Mouse (Mus musculus) monocyte, adult 2 months (primary cell): ENCODE data around the gene Limd1.
A peak's percentile ranks its signal among the peaks of the same experiment; 100 is the strongest.

ENCODE experiments used
- DNase-seq, 2 experiments: peaks; one replicate each; pipeline ENCODE4 v3.0.0; 2022; ENCODE audit warnings: low spot score in 2 of 2, low read depth in 1 of 2

Limd1 gene

DNA sequence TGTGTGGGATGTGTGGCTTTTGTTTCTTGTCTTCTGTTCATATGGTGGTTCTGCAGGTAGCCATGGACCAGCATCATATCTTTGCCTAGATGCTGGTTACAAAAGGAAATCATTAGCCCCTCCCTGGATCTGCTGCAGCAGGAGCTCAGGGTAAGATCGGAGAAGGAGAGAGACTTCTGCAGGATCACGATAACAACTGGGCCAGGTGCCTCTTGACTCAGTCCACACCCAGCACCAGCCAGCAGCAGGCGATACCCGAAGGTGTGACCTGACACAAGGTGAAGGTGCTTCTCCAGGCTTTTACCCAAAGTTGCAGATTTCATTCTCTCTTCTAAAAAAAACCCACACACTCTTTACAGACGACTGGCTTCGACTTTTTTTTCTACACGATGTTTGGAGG lies 2.6 kb downstream of the Limd1 start:
- DNase-seq = no peak

DNA sequence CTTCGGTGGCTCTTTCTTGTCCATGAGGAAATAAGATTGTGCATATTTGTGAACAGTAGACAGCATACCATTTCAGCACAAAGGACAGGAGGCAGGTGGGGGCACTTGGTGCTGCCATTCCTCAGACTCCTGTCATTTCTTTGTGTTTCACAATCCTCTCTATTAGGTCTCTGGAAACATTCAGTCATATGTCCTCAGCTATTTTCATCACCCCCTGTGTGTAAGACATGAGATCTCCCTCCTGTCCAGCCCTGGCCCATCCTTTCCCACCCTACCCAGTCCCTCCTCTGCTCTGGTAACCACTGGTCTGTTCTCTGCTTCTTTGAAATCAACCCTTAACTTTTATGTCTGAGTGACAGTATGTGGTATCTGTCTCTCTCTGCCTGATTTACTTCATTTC lies 5.1 kb downstream of the Limd1 start:
- no peak for DNase-seq

DNA sequence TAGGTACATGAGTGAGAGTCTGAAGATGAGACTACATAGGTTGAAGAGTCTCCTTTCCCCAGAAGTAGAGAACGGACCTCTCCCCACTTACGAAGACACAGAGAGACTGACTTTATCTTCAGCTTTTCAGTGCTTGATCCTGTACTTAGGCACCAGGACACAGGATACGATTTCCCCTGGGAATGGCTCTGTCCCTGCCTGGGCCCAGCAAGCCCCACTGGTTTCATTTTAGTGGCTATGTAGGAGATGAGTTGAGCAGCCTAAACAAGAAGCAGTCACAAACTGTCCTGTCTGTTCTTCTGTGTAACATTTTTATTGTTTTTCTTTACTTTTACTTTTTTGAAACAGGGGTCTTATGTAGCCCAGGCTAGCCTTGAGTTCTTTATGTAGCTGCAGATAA lies 6.3 kb downstream of the Limd1 start:
- DNase-seq = no peak

DNA sequence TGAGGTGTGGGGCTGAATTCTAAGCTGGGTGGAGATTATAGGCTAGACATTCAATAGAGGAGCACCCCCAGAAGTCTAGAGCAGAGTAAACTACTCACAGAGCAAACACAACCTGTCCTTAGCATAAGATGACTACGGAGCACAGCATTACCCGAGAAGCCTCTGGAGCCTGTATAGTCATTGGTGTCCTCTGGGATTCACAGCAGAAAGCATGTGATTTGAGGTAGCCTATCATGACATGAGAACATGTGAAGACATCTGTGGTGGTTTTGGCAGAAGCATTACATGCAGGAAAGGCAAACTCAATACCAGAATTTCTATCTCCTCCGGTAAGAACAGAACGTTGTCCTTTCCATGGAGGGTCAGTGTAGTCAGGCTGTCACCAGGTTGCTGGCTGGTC lies 7.1 kb downstream of the Limd1 start:
- DNase-seq = no peak

DNA sequence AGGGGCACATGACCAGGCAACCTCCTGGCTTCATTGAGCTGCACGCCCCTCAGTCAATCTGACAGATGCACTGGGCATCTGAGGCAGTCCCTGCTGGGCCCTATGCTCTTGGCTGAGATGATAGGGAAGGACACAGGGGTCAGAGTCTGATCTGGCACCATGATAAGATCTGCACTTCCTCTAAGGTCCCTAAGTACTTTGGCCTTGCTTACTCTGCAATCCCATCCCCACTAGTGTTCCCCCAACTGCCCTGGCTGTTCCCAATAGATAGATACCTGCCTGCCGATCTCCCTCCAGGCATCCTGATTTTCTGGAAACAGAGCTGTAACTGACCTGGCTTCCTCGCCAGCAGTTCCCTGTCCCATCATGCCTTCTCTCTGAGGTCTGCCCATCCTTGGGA lies 8.1 kb downstream of the Limd1 start:
- no peak for DNase-seq

DNA sequence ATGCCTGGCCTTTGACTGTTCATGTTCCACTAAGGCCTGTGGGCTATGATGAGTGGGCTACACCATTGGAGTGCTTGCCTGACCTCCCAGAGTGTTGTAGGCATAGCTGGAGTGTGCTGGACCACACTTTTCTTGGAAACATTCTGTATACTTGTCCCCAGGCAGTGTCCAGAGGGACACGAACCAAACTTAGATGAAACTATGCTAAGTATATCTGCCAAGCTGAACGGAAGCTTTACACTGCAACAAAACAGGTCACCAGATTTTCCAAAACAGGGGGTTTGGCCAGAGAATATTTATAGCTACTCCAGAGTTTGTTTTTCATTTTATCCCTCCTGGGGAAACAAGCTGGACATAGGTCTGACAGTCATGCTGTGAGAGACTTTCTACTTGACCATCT lies 10.6 kb downstream of the Limd1 start:
- DNase-seq = no peak

DNA sequence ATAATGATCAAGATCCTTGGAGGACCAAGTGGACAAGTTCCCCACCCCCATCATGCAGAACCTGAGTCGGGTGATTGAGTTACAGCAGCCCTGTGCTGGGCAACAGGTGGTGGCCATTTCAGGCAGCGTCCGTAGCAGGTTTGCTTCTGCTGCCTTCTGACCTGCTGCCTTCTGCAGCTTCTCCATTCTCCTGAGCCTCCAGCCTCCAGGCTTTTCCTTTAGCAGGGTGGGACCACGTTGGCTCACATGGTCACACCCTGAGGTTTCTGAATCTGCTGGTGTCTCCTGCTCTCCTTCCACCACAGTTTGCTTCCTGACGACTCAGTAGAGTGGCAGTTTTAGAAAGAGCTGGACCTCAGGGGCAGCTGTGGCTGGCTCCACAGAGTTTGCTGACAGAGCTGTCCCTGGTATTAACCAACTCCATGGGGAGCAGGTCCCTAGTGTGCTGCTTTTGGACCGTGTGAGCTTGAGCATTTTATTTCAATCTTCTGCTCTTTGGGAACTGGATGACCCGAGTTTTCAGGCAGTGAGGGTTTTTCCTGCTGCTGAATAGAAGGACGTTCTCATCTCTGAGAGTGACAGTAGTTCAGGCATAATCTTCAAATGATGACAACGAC lies 11.3 kb downstream of the Limd1 start:
- DNase-seq = no peak

DNA sequence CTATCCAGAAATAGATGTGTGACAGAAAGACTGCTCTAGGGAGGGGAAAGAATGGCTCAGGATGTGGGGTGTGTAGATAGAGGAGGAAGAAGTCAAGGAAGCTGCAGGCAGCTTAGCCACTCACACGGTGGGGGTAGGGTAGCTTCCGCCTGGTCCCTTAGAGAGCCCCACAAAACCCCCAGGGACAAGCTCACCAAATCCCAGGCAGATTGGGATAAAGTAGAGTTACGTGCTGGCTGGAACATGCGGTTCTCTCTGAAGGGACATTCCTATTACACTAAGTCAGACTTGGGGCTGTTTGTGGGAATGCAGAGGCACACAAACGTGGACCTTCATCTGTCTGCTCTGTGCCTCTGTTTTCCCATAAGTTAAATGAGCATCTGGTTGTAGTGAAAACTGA lies 12.4 kb downstream of the Limd1 start:
- no peak for DNase-seq

DNA sequence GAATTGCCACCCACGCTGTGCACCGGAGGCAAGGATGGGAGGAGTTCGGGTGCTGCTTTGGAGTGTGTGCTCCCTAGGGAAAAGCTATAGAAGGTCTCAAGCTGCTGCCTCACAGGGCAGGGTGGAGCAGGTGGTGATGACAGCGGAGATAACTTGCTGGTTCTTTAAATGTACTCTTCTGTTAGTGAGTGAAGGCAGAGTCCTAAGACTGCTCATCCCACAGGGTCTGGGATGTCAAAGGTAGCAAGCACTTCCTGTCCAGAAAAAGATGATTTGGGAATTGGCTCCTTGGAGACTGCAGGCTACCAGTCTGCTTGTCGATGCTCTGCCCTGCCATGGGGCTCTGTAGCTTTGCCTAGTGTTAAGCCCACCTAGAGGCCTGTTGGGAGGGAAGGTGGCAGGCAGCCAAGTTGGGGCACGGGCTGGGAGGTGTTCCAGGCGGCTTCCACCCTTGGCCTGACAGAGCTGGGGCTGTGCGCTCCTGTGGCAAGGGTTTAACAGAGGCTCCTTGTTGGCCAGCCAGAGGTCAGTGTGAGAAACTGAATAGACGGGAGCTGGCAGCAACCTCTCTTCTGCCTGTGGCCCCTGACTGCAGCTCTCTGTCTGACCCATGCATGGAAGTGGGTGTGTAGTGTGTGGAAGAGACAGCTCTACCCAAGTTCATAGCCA lies 13.5 kb downstream of the Limd1 start:
- DNase-seq = no peak

DNA sequence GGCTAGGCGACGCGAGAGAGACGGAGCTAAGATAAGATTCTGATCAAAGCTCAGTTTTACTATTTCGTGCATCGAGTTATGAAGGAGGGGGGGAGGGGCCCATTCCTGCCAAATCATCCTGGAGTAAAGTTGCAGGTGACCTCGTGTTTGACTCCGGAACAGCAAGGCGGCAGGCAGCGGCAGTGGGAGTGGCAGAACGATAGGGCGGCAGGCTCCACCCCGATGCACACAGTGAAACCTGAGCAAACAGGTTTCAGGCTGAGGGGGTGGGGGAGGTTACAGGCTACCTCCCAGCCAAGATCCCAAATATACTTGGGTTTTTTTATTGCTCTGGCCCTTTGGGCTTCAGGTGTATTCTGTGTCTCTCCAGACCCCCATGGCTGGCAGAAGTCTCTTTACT lies 18.2 kb downstream of the Limd1 start:
- DNase-seq = no peak

DNA sequence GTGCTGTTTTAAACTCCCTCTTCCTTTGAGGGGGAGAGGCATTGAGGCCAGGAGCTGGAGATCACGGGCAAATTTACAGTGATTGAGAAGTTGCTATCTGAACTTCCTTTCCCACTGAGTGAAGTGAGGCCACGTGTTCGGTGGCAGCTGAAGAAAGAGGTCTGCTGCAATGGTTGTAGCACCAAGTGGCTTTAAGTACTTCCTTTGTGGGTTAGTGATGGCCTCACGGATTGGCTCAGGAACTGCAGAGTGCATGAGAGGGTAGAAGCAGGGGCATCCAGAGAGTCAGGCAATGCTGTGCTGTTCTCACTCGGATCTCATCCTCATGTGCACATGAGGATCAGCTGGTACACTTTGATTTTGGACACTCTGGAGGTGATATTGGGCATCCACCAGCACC lies 19.4 kb downstream of the Limd1 start:
- DNase-seq = no peak

DNA sequence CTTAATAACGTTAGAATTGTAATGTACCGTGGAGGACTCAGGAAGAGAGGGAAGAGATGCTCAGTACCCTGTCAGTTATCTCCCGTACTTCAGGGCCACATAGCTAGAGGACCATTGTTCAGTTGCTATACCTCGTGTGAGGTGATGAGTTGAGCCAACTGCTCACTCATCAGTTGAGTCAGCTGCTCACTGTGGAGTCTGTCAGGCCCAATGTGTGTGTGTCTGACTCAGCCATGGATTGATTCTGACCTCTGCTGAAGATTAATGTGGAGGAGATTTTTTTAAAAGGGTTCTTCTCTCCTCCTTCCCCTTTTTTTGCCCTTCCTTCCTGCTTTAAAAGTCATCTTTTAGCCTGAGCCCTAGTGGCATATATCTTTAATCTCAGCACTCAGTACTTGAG lies 22.0 kb downstream of the Limd1 start:
- DNase-seq = no peak

DNA sequence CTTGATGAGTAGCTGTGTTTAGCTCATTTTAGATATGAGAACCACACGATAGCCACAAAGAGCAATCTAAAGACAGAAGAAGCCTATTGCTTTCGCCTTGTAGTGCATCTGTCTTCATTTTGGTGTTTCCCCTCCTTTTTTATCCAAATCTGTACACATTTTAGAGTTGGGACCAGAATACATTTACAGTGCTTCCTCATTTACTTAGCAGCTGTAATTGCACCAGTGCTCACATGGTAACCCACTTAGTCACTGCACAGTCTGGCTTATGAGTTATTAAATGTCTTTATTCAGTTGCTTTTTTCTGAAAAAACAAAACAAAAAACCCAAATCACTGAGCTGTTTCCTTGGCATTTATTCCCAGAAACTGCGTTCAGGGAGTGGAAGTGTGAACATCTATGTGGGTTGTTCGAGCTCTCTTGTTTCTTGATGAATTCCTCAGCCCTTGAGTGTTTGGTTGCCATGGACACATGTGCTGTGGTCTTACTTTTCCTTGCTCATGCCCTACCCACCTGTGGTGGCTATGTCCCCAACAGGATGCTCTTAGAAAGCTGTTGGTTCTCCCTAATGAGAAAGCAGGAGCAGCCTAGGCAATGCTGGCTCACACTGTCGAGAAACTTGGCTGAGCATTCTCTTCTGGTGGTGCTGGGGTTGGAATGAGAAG lies 24.8 kb downstream of the Limd1 start:
- DNase-seq = no peak

DNA sequence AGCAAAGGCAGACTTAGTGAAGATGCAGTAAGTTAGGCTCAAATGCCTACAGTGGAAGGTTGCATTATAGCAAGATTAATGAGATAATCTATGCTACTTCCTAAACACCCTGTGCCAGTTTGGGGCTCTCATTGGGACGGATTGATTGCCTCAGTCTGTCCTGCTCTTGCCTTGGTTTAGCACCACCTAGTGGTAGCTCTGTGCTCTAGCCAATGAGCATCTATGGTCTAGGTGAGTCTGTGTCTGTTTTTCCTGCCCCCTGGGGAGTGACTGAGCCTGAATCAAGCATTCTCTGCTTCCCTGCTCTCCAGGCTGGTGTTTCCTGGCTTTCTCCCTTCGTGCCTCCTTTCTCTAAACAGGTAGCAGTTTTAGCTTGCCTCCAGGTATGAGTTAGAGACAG lies 25.8 kb downstream of the Limd1 start:
- peak in 1 of 2 experiments; percentile 23 for DNase-seq

DNA sequence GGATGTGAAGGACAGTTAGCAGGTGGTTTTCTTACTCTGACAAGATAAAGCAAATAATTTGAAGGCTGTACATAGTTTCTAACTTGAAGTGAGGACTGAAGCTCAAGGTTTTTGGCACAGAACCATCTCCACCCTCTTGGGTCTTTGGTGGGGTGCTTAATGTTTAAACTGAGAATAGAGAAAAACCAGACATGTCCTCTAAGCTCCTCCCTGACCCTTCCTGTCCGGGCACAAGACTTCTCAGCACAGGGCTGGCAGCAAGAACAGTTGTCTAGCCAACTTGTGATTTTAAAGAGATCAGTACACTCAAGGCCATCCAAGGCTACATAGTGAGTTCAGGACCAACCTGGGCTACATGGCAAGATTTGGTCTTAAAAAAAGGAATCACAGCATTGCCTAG lies 27.1 kb downstream of the Limd1 start:
- no peak for DNase-seq

DNA sequence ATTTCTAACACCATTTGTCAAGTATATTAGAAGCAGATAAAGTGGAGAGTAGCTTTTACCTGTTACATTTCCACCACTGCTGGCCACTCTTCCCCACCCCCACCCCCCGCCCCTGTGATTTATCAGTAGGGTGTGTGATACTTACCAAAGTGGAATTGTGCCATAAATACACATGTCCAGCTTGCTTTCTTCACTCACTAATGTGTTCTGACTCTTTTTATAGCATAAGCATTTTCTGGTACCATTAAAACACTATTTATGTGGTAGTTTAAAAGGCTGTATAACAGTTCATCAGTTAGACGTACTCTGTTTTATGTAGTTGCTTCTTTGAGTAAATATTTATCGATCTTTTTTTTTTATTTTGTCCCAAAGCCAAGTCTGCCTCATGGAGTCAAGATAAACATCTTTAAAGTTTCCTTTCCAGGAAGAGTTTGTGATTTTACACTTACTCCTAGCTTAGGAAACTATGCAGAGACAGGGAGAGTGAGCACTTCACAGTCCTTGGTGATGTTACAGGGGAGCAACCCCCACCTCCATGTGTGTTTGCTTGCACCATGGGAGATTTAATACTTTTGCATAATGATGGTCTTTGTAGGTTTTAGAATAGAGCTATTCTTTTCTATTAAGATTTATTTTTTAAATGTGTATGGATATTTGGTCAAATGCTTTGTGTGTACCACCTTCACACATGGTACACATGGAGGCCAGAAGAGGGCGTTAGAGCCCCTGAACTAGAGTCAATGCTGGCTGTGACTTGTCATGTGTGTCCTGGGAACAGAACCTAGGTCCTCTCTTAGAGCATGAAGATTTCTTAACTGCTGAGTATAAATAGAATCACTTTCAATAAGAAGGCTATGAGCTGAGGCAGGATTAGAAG lies 28.0 kb downstream of the Limd1 start:
- no peak for DNase-seq

DNA sequence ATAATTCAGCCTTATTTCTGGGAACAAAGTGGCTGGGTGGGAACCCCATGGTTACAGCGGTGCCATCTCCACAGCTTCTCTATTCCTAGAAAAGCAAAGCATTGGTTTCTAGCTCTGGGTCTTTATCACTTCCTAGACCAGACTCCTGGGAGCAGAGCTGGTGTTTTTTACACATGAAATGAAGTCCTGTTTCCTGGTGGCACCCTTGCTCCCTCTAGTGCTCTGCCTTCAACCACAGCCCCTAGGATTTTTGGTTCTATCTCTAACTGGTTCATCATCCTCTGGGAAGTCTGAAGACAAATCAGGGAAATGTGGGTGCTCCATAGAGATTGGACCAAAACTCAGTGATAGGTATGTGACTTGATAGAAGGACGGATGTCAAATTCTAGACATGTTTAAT lies 28.9 kb downstream of the Limd1 start:
- DNase-seq = no peak

DNA sequence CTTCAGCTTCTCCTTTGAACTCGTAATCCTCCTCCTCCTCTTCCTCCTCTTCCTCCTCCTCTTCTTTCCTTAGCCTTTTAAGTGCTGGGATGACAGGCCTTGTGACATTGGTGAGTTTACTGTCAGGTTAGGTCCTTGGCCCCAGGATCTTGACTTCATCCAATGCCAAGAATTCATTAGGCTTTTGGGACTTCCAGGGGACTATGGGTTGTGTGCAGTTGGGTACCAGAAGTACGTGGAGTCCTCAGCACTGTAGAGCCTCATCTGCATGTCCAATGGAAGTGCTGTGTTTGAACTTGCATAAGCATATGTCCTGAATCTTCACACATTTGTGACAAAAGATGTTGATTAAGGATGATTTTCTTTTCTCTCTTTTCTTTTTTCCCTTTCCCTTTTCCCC lies 30.5 kb downstream of the Limd1 start:
- no peak for DNase-seq

DNA sequence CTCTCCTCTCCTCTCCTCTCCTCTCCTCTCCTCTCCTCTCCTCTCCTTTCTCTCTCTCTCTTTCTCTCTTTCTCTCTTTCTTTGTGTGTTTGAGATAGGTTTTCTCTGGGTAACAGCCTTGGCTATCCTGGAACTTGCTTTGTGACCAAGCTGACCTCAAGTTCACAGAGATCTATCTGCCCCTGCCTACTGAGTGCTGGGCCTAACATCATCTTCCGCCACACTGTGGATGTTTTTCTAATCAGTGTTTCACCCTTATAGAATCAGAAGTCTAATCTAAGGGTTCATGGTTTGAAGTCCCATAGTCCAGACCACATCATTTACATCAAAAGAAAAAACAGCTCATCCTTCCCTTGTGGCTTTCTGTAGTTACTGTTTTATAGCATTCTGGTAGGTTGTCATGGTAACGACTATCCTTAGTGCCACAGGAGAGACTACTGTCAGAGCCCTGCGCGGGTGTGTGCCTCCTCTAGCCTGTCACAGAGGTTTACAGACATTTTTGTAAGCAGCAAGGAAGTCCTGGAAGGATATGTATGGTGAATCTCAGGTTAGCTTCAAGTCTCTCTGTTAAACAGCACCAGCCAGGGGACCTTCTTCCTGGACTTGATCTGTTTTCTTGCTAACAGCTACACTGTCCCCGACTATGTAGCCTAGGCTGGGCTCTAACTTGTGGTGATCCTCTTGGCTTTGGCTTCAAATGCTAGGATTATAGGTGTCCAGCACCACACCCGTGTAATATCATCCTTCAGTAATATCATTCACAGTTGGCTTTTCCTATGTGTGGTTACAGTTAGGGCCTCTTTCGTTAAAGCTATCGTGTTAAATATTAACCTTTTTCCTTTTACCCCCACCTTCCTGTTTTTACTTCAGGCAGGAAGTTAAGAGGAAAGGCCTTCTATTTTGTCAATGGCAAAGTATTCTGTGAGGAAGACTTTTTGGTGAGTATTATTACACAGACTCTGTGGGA lies 31.4 kb downstream of the Limd1 start:
- no peak for DNase-seq

DNA sequence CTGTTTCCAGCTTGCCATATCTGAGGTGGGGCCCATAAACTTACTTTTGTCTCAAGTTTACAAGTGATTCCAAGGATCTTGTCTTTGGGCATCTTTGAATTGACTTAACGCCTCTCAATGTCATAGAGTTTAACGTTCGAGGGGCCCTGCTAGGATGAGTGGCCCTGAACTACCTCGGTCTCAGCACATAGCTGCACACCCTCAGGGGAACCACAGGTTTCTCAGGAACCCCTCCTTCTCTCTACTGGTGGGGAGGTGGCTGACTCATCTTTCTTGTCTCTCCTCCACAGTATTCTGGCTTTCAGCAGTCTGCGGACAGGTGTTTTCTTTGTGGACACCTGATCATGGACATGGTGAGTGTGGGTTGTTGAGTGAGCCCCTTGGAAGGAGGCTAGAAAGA lies 32.4 kb downstream of the Limd1 start:
- DNase-seq = no peak

DNA sequence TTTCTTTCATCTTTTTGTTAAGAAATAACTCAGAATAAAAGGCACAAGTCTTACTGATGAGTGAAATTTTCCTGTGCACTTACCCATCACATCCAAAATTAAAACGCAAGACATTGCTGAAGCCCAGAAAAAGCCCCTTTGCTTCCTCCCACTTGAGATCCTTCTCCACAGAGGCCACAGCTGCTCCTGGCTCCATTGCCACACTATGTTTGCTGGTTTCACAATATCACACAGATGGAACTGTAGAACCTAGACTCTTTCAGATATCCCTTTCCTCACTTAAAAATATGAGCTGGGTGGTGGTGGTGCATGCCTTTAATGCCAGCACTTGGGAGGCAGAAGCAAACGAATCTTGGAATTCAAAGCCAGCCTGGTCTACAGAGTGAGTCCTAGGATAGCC lies 34.0 kb downstream of the Limd1 start:
- no peak for DNase-seq
